Mouse (Mus musculus): Measurements from ENCODE around the gene Paqr8.

Paqr8 gene

DNA sequence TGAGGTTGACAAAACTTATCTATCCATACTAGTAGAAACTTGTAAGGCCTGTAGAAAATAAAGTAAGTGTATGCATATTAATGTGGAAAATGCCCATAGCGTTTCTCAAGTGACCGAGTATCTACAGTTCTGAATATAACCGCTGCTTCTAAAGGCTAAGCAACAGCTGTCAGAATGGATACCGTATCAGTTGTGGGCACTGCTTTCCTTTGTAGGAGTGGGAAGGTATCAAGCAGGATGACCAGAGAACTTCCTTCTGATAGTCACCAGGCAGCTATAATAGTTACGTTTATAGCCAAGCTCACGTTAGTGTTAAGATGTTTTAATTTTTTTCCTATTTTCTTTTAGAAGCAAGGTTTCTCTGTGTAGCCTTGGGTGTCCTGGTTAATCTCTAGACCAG is 83.0 kb downstream of the Paqr8 start:
- DNase-seq (ENCODE audit: low spot score in 2 of 2), result no peak

GRCm38 (mm10) chr1:20974341-20975135 is 84.1 kb downstream of the Paqr8 start:
- DNase-seq (ENCODE audit: low spot score in 2 of 2), result no peak

DNA sequence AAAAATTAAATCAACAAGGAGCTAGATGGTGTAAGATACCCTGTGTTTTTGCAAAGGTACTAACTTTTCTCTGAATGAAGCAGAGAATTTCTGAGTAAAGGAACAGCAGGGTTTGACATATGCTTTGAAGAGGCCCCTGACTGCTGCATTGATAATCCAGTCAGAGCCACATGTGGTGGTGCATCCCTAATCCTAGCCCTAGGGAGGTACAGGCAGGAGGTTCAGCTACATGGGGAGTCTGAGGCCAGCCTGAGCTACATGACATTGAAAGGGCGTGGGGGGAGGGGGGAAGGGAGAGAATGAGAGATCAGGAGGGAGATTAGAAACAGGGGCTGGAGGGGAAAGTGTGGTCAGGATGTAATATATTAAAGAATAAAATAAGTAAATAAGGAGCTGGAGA is 90.1 kb downstream of the Paqr8 start:
- DNase-seq (ENCODE audit: low spot score in 2 of 2), result no peak

DNA sequence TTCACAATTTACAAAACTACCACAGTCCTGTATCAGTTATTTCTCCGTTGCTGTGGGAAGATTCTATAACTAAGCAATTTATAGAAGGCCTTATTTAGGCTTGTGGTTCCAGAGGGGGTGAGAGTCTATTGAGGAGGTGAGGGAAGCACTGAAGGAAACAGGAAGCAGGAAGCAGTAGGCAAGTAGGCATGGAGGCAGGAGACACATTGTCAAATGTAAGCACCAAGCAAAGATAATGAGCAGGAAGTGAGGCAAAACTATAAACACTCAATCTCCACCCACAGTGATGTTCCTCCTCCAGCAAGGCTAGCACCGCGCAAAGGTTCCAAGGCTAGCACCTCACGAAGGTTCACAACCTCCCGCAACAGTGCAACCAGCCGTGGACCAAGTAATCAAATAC is 91.4 kb downstream of the Paqr8 start:
- DNase-seq (ENCODE audit: low spot score in 2 of 2), result no peak

- DNase-seq (ENCODE audit: low spot score in 2 of 2), result no peak
Observed at GRCm38 (mm10) chr1:20984103-20984502, 93.7 kb downstream of the Paqr8 start.

- DNase-seq (ENCODE audit: low spot score in 2 of 2), result no peak
Observed at GRCm38 (mm10) chr1:20984582-20984981, 94.2 kb downstream of the Paqr8 start.

DNA sequence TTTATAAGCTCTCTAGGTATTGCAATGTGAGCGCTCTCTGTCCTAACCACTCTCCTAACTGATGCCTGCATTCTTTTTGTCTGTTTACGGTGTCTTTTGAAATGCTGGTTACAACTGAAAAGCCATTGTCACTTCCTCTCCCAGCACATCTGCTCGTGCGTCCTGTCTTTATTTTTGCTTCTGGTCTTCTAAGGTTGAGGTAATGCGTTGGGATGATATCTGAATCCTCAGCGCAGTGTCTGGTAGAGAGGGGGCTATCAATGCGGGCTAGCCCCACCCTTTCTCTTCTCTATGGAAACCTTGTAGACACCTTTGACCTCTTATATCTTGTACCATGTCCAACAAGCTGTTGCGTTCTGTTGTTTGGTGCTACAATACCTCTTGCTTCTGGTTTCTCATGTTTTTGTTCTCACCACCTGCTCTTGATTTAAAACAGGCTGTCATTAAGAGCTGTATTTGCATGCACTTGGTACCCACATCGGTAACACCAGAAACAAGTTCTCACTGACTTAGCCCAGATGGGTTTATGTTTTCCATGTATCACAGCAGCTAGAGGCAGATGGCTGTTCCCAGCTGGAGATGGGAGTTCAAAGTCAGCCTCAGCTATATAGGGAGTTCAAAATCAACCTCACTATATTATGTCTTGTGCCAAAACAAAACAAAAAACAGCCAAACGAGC is 96.1 kb downstream of the Paqr8 start:
- DNase-seq (ENCODE audit: low spot score in 2 of 2), result no peak
